Mouse (Mus musculus) brain, embryonic 14.5 days (tissue): ENCODE measurements around the gene Sgsm1.

Experiments
- CTCF ChIP-seq: fragments of 200-500 bp; IDR thresholded peaks from 2 replicates; pipeline ENCODE4 v1.5.1; 2012; ENCODE audit warnings: inconsistent platforms, mild to moderate bottlenecking, moderate library complexity, borderline replicate concordance; ENCODE audit not compliant: insufficient read depth, insufficient read length; ENCODE audit errors: extremely low read depth
- POLR2A ChIP-seq: fragments of 200-500 bp; IDR thresholded peaks from 2 replicates; pipeline ENCODE4 v1.6.1; 2012; ENCODE audit warnings: mild to moderate bottlenecking, inconsistent platforms, borderline replicate concordance; ENCODE audit not compliant: poor library complexity, insufficient read depth, insufficient read length, severe bottlenecking; ENCODE audit errors: extremely low read depth

GRCm38 (mm10) chr5:113214455-113214854 lies 96.1 kb downstream of the Sgsm1 start:
- TF ChIP-seq POLR2A (no peak), CTCF (no peak)
